Mouse (Mus musculus) cerebellum, postnatal 14 days (tissue): ENCODE measurements at regions not wholly inside any gene's neighbourhood (a gene's known extent, or its start where the extent isn't known, plus 50 kb on each side); places are given as distances from the start of the nearest gene placed in this dataset.
"Not testable (repeated sequence)": the region's sequence is repeated elsewhere in the genome, so short reads cannot be mapped to it uniquely, and the experiment has no call there.

Experiments
- DNase-seq, 2 experiments: peaks; one replicate each; pipeline ENCODE4 v3.0.0; 2021; ENCODE audit warnings: mixed read lengths in 2 of 2

- no peak for DNase-seq
Observed at GRCm38 (mm10) chr3:7079073-7079472, 458.8 kb upstream of the 1700008P02Rik start.

GRCm38 (mm10) chr3:7076850-7077249, 456.6 kb upstream of the 1700008P02Rik start:
- no peak for DNase-seq

DNA sequence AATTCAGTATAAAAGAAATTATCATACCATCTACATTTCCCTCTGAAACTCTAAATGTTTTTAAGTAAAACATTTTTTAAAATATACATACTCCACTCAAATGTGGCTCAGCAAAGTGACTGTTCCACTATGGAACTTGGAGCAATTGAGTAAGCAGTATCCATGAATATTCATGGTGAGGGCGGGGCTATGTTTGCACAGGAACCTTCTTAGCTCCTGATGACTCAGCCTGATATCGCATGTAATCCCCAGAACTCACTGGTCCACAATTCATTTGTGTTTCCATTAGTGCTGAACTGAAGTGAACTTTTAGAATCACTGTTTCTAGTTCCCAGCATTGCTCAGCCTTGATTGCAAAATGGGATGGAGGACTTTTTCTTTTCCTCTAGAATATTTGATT, 454.2 kb upstream of the 1700008P02Rik start:
- no peak for DNase-seq

DNA sequence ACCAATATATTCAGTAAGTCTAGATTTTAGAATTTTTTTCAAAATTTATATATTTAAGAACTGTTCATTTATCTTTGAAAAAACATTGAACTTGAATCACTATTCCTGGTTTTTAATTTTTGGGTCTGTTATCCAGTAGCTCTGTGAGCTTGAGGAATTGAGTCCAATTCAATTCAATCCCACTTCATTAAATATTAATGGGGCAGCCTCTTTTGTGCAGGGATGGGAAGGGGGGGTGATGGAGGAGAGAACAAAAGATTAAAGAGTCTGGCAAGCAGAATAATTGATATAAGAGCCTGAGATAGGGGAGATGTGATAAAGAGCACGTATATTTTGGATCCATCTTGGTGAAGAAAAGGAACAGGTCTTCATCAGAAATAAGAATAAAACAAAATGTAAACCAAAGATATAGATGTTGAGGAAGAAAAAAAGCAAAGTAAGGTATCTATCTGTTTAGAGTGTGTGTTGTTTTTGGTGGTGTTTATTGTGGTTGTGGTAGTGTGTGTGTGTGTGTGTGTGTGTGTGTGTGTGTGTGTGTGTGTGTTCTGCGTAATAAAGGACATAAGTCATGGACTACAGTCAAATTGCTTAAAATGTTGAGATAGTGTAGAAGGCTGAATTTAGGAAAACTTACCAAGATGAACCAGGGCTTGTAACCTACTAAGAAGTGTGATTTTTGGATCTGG, 421.3 kb upstream of the 1700008P02Rik start:
- DNase-seq, result no peak

DNA sequence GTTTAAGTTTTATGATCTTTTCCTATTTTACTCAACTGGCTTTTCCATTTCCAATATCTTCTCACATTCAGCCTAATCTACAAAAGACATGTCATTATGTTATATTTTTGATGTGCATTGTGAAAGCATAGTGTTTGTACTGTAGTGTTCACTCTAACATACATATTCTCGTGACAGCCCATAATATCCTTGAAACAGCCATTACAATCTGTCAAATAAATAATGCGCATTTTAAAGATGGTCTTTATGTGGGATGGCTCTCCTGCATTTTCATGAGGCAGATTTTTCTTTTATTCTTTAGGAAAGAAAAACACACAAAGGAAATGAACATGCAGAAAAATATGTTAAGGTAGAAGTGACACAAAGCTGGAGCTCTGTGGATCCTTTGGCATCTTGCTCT, 415.6 kb upstream of the 1700008P02Rik start:
- DNase-seq, result no peak

DNA sequence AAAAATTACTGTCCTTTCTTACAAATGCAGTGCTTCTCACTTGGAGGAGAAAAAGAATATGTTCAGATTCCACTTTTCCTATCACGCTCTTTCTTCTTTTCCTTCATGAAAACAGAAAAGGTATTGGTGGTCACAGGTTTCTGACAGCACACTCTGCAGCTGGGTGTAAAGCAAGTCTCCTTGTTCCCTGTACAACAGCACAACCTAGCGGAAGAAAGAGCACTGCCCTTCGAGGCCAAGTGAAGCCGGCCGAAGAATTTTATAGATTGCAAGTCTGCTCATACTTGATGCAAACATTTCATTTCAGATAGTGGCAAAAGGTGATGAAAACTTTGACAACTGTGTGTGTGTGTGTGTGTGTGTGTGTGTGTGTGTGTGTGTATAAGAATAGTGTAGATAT, 407.6 kb upstream of the 1700008P02Rik start:
- DNase-seq, result peak; percentile 73 to 75

- no peak for DNase-seq
Observed at GRCm38 (mm10) chr3:7014345-7014973, 394.2 kb upstream of the 1700008P02Rik start.

DNA sequence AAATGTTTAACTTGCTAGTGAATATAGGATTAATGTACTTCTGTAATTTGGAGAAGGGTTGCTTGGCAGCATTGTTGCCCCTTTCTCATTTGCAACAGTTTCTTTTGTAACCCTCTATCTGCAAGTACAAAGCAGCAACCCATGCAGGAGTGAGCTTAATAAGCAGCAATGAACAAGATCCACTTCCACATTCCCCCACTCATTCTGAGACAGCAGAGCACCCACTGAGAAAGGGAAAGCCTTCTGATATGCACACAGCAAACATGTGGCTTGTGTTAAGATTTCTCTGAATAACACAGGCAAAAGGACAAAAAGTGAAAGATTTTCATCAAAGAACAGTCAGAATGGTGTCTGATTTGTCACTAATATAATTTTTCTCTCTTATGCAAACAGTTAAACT, 393.3 kb upstream of the 1700008P02Rik start:
- no peak for DNase-seq

DNA sequence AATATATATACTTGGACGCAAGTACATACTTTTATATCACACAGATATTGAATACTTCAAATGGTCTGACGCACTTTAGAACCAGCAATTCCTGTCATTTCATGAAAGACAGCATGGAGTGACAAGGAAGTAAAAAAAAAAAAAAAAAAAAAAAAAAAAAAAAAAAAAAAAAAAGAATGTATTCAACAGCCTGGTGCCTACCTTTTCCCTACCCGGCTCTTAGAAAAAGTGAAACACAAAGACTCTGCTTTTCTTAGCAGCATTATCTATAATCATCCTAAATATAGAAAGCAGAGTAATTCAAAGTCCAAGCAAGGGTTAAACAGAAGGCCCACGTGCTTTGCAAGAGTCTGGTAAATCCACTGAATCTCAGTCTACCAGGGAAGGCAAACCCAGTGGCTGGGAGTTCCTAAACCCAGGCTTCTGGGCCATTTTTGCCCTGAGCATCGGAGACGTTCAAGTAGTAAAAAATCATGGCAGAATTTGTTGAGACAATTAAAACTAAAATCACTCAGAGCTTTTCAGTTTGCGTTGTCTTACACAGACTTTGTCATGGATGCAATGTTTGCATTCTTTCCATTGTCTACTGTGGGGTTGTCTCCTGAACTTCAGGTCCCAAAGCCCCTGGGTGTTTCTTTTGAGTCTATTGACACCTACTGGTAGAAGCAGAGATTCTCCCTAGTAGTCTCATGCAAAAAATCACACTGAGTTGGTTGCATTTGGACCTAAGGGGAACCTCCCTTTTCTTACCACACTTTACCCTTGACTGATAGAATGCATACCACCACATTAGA, 390.2 kb upstream of the 1700008P02Rik start:
- DNase-seq, result peak; percentile 9 to 23

- peak in 1 of 2 experiments; percentile 6 for DNase-seq
Observed at GRCm38 (mm10) chr3:7008671-7009217, 388.5 kb upstream of the 1700008P02Rik start.

DNA sequence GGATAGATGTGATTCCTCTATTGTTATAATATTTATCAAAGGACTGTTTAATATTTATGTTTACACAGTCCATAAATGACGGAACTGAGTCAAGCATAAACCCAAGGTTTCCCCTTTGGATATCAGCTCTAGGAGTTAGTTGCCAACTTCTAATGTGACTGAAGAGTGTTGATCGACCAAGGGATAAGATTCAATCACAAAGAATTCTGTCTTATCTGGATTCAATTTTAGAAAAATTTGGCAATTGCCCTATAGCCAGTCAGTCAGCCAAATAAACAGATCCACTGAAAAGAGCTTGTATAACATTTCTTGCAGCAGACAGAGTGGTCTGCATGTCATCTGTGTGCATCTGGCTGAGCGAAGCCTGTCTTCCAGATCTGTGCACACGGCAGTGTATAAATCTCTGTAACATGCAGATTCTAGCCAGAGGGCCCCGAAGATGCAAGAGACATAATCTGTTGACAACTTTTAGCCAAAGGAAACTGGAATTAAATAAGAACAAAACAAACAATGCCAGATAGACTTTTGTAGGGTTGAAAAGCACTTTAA, 387.6 kb upstream of the 1700008P02Rik start:
- peak in 1 of 2 experiments; percentile 4 for DNase-seq

DNA sequence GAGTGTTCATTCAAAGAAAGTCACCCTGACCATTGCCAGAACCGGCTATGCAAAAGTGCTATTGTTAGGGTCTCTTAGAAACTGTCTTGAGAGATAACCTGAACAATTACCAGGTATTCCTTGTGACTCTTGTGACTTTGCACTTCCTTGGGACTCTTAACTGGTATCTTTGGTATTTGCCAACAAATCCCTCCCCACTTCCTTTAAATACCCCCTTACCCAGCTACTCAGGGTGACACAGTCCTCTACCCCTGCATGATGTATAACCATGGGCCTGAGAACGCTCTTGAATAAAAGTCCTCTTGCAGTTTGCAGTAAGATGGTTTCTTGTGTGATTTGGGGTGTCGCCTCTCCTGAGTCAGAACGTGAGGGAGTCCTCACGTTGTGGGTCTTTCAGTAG, 371.5 kb upstream of the 1700008P02Rik start:
- DNase-seq, result not testable (repeated sequence)

DNA sequence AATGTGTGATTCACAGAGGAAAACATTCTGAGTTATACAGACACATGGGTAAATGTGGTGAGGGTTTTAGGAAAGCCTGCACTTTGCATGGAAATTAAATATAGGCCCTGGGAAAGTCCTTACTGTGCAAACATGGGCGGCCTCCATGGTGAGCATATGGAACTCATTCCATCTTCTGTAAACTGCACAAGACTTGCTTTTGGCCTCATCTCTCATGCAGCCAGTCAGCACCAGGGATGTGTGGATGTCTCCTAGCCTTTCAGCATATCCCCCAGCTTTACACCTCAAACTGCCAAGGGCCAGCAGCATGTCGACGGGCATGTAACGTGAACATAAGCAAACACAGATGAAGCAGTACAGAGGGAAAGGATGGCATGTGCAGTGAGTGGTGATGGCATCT, 364.7 kb upstream of the 1700008P02Rik start:
- DNase-seq, result no peak

- DNase-seq, result no peak
Observed at GRCm38 (mm10) chr3:6957681-6958080, 337.4 kb upstream of the 1700008P02Rik start.

DNA sequence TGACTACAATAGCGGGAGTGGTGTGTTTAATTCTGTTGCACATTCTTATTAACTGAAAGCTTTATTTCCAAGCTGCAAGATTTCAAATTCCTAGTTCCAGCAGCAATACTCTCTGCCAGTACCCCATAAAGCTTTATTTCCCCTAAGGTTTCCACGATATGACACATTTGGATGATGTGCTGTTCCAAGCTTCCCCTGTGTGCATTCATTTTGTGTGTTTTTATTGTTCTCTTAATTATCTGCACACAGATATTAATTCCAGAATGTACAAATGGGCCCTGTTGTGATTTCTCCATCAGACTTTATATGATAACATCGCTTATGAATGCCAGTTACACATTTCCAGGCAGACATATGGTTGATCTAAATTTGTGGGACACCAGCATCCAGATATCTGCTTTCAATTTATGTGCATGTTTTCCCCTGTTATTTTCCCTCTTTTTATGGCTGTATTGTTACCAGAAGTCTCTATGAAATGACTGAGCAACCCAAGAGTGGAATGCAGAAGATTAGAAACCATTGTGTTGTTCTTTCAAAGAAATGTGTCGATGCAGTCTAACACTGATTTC, 312.4 kb upstream of the 1700008P02Rik start:
- no peak for DNase-seq

- no peak for DNase-seq
Observed at GRCm38 (mm10) chr3:6926737-6927136, 306.5 kb upstream of the 1700008P02Rik start.

DNA sequence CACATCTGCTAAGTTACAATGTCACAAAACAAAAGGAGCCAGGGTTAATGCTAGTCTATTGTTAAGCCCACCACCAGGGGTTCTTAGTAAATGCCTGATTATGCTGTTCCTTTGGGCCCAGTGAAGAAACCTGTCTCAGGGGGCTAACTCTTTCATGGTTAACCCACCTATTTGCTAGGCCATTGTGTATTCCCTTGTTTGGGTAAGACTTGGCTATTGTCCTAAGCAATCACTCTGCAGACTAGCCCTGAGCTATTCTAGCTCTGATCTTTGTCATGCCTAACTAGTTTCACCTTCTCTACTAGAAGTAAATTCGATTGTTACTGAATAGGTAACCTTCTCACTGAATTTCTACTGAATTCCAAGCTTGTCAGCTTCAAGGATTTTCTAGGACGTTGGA, 302.4 kb upstream of the 1700008P02Rik start:
- DNase-seq, result not testable (repeated sequence)

GRCm38 (mm10) chr3:6920253-6920652, 300.0 kb upstream of the 1700008P02Rik start:
- no peak for DNase-seq

DNA sequence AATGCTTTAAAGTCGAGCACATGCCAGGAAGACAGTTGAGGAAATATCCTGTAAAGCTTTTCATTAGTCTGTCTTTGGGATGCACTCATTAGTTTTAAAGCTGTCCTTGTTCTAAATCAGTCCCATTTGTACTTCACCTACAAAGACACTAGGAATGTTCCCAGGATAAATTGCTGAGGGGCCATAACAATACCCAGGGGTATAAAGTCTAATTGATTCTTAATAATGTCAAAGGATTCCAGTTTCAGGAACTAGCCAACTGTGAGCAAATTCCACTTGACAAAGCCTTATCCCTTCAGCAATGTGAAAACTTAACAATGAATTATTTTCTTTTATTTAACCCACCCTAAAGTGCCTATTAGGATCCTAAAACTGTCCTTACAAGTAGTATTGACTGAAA, 267.7 kb upstream of the 1700008P02Rik start:
- no peak for DNase-seq

- no peak for DNase-seq
Observed at GRCm38 (mm10) chr3:6887053-6887700, 266.9 kb upstream of the 1700008P02Rik start.

DNA sequence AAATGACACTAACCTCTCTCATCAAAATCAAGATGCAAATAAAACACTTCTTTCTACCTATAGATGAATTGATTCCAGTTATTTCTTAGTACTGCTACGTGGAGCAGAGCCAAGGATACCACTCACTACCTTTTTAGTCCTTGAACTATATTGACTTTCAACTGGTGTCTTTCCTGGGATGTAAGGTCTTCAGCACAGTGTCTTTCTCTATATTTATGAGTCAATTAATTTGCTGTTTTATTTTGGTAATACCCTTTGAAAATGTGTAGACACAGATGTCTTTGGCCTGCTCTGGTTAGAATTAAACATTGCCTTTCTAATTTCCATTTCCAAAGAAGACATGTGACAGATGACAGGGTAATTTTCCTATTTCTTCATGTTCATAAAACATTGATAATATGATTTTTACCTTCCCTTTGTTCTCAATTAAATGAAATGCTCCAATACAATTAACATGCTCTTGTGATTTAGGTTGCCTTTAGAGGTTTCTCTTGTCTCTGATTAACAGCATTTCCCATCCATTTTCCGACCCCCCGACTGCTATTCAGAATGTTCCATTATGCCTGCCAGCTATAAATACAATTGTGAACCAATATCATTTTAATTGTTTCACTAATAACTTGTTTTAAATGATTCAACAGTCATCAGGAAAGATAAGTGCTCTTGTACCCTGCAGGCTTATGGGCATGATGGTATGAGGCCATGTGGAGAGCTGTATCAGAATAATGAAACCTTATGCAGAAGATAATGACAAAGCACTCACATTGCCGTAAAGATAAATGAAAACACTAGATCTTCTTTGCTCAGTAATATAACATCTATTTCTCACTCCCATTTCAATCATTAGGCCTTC, 266.2 kb upstream of the 1700008P02Rik start:
- DNase-seq, result no peak
